Mouse (Mus musculus): Measurements from ENCODE around the gene Hist1h3d.
"Not testable (repeated sequence)": the region's sequence is repeated elsewhere in the genome, so short reads cannot be mapped to it uniquely, and the experiment has no call there.

The Hist1h3d gene

GRCm38 (mm10) chr13:23586099-23586939 is 10.8 kb downstream of the Hist1h3d start:
- DNase-seq: peak; percentile 62

GRCm38 (mm10) chr13:23586940-23587225 is 11.3 kb downstream of the Hist1h3d start:
- DNase-seq: no peak

DNA sequence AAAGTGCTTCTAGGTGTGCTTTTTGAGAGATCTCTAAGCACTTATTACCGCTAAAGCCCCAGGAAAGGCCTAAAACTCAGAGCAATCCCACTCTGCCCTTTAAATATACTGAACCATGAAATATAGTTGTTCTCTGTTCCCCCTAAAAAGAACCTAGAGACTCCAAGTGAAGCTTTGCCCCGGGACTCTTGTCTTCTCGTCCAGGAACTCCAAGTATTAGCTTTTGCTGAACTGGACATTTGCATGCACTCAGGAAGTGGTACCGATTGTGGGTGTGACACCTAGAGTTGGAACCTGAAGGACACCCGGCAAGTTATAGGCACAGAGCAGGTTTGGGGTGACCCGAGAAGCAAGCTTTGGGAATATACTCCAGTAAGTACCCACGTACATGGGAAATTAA is 15.6 kb downstream of the Hist1h3d start:
- no peak for DNase-seq

DNA sequence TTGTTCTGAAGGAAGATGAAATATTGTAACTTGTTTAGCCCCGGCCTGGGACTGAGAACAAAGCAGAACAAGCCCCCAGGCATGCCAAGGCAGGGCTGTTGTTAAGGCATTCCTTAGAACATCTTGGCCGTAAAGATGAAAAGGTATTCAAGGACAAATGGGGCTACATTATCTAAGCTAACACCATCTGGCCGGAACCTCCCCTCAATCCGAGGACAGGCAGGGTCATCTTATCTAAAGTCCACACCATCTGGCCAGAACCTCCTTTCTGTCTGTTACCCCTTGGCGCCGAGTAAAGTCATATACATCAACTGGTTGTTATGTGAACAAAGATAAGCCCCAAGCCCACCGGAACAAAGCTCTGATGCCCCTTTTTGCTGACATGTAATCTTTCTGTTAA is 16.3 kb downstream of the Hist1h3d start:
- DNase-seq: not testable (repeated sequence)

DNA sequence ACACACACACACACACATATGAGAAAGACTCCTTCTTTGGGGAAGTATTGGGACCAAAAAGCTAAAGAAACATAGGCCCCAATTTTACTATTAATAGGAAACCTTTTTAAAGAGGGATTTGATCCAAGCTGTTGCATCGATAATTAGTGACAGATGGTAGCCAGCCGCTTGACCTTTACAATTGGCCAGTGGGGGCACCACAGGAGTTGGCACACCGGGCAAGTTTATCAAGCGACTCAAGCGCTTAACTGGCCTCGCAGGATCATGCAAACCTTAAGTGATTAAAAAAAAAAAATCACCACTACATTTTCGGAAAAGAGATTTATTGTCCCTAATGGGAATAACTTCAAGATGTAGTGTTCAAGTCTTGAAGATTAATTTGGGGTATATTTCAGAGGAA is 17.1 kb downstream of the Hist1h3d start:
- DNase-seq: peak; percentile 27

DNA sequence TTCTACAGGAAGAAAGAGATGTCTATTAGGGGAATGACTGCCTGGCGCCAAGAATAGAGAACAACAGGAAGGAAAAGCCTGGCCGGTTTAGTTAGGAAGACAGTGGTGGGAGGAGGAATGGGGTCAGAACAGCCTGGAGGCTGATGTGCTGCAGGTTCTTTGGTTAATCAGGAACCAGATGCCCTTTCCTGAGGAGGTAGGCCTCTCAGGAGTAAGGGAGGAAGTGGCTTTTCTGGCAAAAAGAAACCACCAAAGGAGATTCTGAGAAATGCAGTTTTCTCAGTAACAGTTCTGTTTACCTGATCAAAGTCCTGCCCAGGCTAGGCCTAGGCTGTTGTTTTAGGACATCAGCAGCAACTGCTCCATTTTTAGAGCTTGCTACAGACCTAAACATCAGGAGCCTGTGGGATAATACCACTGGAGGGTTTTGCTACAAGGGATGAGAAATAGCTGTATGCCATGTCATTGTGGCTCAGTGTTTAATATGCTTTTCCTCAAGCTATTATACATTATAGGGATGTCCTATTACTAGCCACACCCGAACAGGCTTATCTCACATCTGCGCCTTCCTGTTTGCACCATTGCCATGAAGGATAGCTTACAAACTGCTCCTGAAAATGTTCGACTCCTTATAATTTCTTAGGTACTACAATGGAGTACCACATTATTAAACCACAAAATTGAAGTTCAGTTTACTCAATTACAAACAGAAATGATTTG is 17.6 kb downstream of the Hist1h3d start:
- no peak for DNase-seq

DNA sequence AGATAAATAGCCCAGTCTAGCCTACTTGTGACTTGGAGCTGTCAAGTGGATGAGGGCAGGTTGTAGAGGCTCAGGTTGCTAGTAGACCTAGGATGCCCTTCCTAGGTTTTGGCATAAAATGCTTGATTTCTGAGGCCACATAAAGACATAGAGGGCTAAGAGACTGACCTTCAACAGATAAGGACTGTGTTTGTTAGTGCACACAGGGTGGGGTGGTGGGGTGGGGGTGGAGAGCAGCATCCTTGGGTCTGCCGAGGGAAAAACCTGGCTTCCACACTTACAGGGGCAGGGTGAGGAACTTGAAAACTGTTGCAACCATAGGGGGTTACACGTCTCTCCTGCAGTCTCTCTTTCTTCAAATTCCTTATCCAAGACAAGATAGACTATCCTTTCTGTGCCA is 19.6 kb downstream of the Hist1h3d start:
- DNase-seq: no peak

- no peak for DNase-seq
Observed at GRCm38 (mm10) chr13:23595622-23596372, 20.2 kb downstream of the Hist1h3d start.

GRCm38 (mm10) chr13:23597957-23598356 is 22.4 kb downstream of the Hist1h3d start:
- DNase-seq: peak; percentile 83

DNA sequence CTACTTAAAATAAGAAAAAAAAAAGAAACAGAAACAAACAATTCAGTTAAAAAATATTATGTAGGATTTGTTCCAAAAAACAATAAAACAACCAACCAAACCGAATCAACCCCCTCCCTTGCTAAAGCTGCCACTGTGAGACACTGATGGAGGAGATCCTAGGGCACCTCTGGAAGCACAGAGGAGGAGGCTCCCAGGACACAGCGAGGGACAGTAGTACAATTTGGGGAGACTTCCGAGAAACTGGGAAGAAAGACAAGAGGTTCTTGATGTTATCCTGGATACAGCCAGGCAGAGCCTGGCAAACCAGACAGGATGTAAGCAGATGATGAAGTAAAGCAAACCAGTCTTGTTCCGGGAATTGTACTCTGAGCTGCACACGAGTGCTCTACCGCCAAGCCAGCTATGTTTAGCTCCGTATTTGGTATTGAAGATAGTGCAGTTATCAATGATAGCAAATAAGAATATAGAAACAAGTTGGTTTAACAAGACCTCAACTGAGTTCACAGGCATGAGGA is 27.7 kb downstream of the Hist1h3d start:
- DNase-seq: no peak

- no peak for DNase-seq
Observed at GRCm38 (mm10) chr13:23604452-23604851, 28.9 kb downstream of the Hist1h3d start.

DNA sequence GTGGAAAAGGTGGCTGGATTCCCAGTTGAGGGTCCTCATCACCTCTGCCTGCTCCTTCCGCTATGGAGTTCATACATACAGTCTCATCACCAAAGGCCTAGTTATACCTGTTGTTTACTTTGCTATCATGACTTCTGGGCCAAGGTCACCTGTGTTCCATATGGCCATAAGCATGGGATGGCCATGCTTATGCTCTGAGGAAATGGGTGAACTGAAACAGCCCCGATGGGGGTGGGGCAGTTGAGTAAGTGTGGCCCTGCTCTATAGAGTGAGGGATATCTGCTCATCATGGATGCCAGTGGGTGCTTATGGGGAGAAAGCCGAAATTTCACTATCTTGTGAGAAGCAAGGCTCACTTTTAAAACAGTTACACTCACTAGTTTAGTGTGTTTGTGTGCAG is 29.5 kb downstream of the Hist1h3d start:
- no peak for DNase-seq

- no peak for DNase-seq
Observed at GRCm38 (mm10) chr13:23609209-23609608, 33.6 kb downstream of the Hist1h3d start.

DNA sequence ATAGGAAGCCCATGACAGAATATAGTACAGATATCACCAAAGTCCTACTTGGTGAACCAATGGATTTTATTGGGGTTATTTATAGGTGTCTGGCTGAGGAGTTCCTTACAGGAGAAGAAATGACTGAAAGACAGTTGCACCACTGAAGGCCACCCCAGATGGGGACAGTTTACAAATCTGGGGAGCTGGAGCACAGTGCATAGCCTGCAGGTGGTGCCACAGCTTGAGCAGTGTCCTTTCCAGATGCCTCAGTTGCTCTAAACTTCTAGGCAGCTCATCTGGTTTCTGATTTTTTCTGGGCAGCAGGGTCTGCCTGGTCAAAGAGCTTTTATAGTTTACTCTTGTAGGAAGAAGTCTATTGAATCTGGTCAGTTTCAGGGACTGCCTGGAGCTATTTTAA is 34.3 kb downstream of the Hist1h3d start:
- no peak for DNase-seq

DNA sequence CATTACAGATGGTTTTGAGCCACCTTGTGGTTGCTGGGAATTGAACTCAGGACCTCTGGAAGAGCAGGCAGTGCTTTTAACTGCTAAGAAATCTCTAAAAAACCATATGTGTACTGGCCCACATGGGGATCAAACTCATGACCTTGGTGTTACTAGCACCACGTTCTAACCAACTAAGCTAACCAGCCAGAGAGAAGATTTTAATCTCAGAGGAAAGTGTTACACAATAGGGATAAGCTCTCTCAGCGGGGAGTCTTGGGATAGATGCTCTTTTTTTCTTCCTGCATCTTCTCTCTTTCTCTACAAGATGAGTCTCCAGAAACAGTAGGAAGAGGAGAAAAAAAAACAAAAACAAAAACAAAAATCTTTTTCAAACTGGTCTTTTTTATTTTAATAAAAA is 34.8 kb downstream of the Hist1h3d start:
- peak; percentile 24 for DNase-seq

DNA sequence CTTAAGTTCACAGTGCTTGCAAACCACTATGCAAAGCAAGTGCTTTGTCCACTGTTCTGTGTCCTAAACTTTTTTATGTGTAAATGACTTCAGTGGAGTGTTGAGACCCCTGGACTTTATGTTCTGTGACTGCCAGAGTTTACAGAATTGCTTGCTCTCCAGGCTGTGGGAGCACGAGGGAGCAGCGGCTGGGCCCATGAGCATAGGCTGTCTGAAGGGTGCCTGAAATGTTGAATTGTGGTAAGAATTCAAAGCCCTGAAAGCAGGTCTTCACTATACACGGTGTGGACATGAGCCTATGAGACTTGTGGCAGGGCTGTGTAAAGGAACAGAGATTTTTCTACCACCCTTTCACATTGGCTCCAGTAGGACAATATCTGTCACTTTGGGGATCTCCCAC is 36.1 kb downstream of the Hist1h3d start:
- DNase-seq: no peak

DNA sequence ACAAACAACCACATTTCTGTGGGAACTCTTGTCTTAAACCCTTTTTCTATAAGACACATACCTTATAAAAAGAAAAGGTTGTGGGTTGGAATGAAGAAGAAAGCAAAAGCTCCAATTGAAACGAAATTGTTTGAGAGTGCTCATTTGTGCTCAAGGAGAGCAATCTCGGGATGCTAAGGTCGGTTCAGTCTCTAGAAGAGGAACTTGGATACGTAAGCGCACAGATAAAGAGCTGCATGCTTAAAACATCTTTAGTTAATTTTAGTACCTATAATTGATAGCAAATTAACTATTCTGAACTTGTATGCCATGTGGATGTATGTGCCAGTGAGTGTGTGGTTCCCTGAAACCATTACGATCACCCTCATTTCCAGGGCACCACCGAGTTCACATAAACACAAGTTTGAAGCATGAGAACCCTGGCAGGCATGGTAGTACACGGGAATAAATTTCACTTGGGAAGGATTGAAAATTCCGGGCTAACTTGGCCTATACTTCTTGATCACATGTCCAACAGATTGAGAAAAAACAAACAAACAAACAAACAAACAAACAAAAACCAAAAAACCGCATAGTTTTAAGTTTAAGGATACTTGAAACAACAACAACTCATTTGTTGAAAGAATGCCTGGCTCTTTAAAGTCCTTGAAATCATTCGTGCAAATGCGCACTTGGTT is 44.6 kb downstream of the Hist1h3d start:
- peak; percentile 1 for DNase-seq

DNA sequence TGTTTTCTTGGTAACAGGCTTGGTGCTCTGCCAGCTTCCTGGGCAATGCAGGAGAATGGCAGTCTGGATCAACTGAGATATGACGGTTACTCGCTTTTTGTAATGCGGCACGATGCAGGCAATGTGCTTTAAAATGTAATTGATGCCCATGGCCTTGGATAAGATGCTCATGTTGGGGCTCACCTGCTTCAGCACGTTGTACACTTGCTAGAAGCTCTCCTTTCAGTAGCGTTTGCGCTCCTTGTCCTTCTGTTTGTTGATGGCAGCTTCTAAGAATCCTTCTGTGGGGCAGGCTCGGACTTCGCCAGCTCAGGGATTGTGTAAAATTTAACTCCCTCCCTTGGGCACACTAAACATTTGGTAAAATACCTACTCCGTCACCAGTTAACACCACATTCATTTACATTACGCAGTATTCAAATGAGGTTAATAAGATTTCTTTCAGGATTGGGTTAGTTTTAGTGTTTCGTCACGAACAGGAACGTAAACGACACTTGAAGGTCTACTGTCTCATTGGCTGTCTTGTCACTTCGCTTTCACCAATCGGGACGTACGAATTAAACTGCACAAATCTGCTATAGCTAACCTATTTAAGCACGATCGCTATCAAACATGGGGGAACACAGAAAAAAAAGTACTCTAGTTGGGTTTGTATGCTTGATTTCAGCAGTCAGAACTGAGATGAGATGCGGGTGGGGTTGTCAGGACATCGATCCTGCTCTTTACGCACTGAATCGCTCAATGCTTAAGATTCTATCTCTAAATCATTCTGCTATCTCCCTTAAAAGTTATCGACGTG is 45.4 kb downstream of the Hist1h3d start, which contains the start of gene Hist1h2be:
TSS of gene Hist1h2be (minus strand) at position 392 of the 799 bp plus-strand sequence.
- DNase-seq: peak; percentile 94

DNA sequence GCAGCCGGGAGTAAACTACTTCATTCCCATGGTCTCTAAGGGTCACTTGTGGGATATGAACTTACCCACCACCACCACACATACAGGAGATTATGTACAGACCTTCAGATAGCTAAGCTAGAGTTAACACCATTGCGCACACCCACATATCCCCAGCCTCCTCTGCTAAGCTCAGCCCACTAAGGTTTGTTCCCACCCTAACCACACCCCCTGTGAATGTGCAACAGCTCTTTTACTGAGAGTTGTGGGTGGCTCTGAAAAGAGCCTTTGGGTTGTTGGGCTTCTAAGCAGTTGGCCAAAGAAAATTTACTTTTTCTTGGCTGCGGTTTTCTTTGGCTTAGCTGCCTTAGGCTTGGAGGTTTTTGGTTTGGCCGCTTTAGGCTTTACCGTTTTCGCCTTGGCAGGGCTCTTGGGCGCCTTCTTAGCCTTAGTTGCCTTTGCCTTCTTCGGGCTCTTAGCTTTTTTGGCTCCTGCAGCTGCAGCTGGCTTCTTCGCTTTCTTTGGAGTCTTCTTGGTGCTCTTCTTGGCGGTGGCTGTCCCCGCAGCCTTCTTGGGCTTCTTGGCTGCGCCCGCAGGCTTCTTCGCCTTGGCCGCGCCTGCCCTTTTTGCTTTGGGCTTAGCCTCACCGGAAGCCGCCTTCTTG is 46.1 kb downstream of the Hist1h3d start:
- peak; percentile 84 for DNase-seq

DNA sequence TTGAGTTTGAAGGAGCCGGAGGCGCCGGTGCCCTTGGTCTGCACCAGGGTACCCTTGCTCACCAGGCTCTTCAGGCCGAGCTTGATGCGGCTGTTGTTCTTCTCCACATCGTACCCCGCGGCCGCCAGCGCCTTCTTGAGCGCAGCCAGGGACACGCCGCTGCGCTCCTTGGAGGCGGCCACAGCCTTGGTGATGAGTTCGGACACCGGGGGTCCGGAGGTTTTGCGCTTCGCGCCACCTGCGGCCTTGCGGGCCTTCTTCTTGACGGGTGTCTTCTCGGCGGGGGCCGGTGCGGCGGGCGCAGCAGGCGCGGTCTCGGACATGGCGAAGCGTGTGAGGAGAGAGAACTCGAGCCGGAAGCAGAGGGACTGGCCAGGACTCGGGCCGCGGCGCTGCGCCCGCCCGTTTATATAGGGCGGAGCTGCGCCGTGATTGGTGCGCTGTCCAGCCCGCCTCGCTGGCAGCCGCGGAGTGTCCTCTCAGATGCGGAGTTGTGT is 46.7 kb downstream of the Hist1h3d start, which contains the start of gene Hist1h1e:
TSS of gene Hist1h1e (minus strand) at position 384 of the 497 bp plus-strand sequence.
- peak; percentile 95 for DNase-seq

GRCm38 (mm10) chr13:23622861-23623450 is 47.4 kb downstream of the Hist1h3d start:
- no peak for DNase-seq

Measured in retina, postnatal 1 day (tissue).